In genomic region chr7:102258189-102258588, GRCm38 (mm10) we compare ENCODE assay signal across 8 mouse cellular contexts. TPM values are rescaled to one million over a fixed set of nuclear protein-coding genes. Genes with fewer than 3 reads are reported as not detected.
A peak's percentile ranks its signal among the peaks of the same experiment; 100 is the strongest.
DNase-seq lines count a peak whose midpoint lies in the region; ATAC-seq and TF ChIP-seq lines count a peak whose summit lies in the region.

No protein-coding gene starts in this region.

- no peak overlapping the region for H3K27ac ChIP-seq in hindbrain, postnatal 0 days

- peak; percentile 86 for ATAC-seq in hindbrain, postnatal 0 days

- H3K36me3 ChIP-seq in hindbrain, postnatal 0 days (ENCODE audit: insufficient read depth, low read length) = no peaks in the 10 kb centered on the region

- no peak overlapping the region for H3K4me3 ChIP-seq in hindbrain, postnatal 0 days (ENCODE audit: low read length)

- H3K4me2 ChIP-seq in hindbrain, postnatal 0 days (ENCODE audit: low read depth, low read length) = no peak overlapping the region

- no peaks in the 10 kb centered on the region for H3K9me3 ChIP-seq in hindbrain, postnatal 0 days (ENCODE audit: low read length)

- TF ChIP-seq CTCF in hindbrain, postnatal 0 days (IDR thresholded peaks at IDR 0.05; ENCODE audit: low read depth) = peak; percentile 81

- WGBS in hindbrain, postnatal 0 days = 17% methylated on average over 4 of the region's 4 CpGs

- H3K9ac ChIP-seq in hindbrain, postnatal 0 days (replicated peaks; ENCODE audit: low read length) = no peak overlapping the region

- H3K27me3 ChIP-seq in hindbrain, postnatal 0 days (ENCODE audit: insufficient read depth, low read length) = no peaks in the 10 kb centered on the region

- DNase-seq in R1 (ENCODE audit: low read depth, low spot score) = peak; percentile 80
- peak; percentile 82 for DNase-seq in cerebellum, adult 9-10 months
- peak; percentile 67 to 93 for DNase-seq in frontal cortex, adult 2 months (ENCODE audit: extremely low spot score in 1 of 2, low spot score in 1 of 2)
- peak; percentile 86 for DNase-seq in hindbrain, postnatal 0 days (ENCODE audit: low spot score)
- DNase-seq in left cerebral cortex, adult 18-20 months (ENCODE audit: low spot score in 2 of 2) = peak; percentile 77 to 86
- peak; percentile 81 to 88 for DNase-seq in lung, postnatal 4 days
- peak; percentile 85 for DNase-seq in right cerebral cortex, postnatal 14 days
- DNase-seq in urinary bladder, postnatal 25 days (ENCODE audit: low spot score) = peak; percentile 81

- no peaks in the 10 kb centered on the region for H3K4me1 ChIP-seq in hindbrain, postnatal 0 days (ENCODE audit: insufficient read depth, low read length)

RNA-seq across cellular contexts. Expression of gene Rhog, which starts 2.3 kb away (rescaled TPM):
- 35.8 and 41.8 TPM in 2 replicates for polyA plus RNA-seq in frontal cortex, adult 2 months (2012; rRNA removed)
- total RNA-seq in hindbrain, postnatal 0 days (2014; rRNA removed) = 12.8 and 17.0 TPM in 2 replicates
- polyA plus RNA-seq in hindbrain, postnatal 0 days (2015; fragmentation: Nextera tagmentation; extraction: Ambion mirVana) = 22.1 and 22.6 TPM in 2 replicates
- 10 to 100 TPM; 21.7 to 22.5 TPM for total RNA-seq in left cerebral cortex, adult 18-20 months (2021)

RNA-seq across cellular contexts. Expression of gene Stim1, which starts 9.4 kb away (rescaled TPM):
- 78.3 and 82.5 TPM in 2 replicates for polyA plus RNA-seq in frontal cortex, adult 2 months (2012; rRNA removed)
- 32.9 and 34.6 TPM in 2 replicates for total RNA-seq in hindbrain, postnatal 0 days (2014; rRNA removed)
- 17.5 and 17.9 TPM in 2 replicates for polyA plus RNA-seq in hindbrain, postnatal 0 days (2015; fragmentation: Nextera tagmentation; extraction: Ambion mirVana)
- 10 to 100 TPM; 74.4 to 80.5 TPM for total RNA-seq in left cerebral cortex, adult 18-20 months (2021)

RNA-seq across cellular contexts. Expression of gene Pgap2, which starts 48.2 kb away (rescaled TPM):
- polyA plus RNA-seq in frontal cortex, adult 2 months (2012; rRNA removed) = 26.0 and 27.4 TPM in 2 replicates
- 50.0 and 73.0 TPM in 2 replicates for total RNA-seq in hindbrain, postnatal 0 days (2014; rRNA removed)
- 59.3 and 61.7 TPM in 2 replicates for polyA plus RNA-seq in hindbrain, postnatal 0 days (2015; fragmentation: Nextera tagmentation; extraction: Ambion mirVana)
- 10 to 100 TPM; 20.5 to 21.2 TPM for total RNA-seq in left cerebral cortex, adult 18-20 months (2021)

RNA-seq across cellular contexts. Expression of gene Nup98, which starts 48.2 kb away (rescaled TPM):
- 18.8 and 19.7 TPM in 2 replicates for polyA plus RNA-seq in frontal cortex, adult 2 months (2012; rRNA removed)
- total RNA-seq in hindbrain, postnatal 0 days (2014; rRNA removed) = 33.9 and 37.1 TPM in 2 replicates
- polyA plus RNA-seq in hindbrain, postnatal 0 days (2015; fragmentation: Nextera tagmentation; extraction: Ambion mirVana) = 11.0 and 11.2 TPM in 2 replicates
- total RNA-seq in left cerebral cortex, adult 18-20 months (2021) = 10 to 100 TPM; 43.3 to 45.6 TPM
